Mouse (Mus musculus): ENCODE results near the gene Eno3. TPM values are rescaled to one million over a fixed set of nuclear protein-coding genes. Genes with fewer than 3 reads are reported as not detected.

Eno3 gene
- polyA plus RNA-seq, 1 experiment, result 101 TPM

DNA sequence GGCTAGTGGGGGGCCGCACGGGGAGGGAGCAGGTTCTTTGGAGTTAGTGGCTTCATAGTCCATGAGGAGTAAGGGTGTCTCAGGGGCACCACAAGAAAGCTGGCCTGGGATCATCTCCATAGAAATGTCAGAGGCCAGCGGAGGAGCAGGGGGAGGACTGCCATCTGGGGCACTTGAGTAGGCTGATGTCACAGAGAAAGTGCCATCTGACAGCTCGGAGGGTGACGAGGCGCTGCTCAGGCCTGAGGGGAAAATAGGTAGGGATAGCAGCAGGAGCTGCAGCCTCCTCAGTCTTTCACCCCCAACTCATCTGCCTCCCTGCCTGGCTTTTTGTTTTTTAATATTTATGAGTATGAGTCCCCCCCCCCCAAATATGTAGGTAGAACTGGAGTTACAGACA is 17.0 kb downstream of the Eno3 start:
- no peak overlapping the region for H3K4me3 ChIP-seq (ENCODE audit: control insufficient read depth, low read depth, low read length)
- peaks cover 17% of the 10 kb centered on the region for H3K4me1 ChIP-seq (ENCODE audit: control insufficient read depth, insufficient read depth, low read length)
- H3K27me3 ChIP-seq (ENCODE audit: control insufficient read depth, insufficient read depth, low read length), result no peaks in the 10 kb centered on the region
- no peaks in the 10 kb centered on the region for H3K36me3 ChIP-seq (ENCODE audit: control insufficient read depth, insufficient read depth, low read length)
- TF ChIP-seq POLR2A (IDR thresholded peaks at IDR 0.05; ENCODE audit: control insufficient read depth, low read depth, low read length) (no peak), CTCF (IDR thresholded peaks at IDR 0.05; ENCODE audit: control insufficient read depth, insufficient read depth, insufficient replicate concordance, low read depth, low read length) (no peak)
- H3K27ac ChIP-seq (ENCODE audit: control insufficient read depth, insufficient read depth, low read depth, low read length), result no peak overlapping the region

DNA sequence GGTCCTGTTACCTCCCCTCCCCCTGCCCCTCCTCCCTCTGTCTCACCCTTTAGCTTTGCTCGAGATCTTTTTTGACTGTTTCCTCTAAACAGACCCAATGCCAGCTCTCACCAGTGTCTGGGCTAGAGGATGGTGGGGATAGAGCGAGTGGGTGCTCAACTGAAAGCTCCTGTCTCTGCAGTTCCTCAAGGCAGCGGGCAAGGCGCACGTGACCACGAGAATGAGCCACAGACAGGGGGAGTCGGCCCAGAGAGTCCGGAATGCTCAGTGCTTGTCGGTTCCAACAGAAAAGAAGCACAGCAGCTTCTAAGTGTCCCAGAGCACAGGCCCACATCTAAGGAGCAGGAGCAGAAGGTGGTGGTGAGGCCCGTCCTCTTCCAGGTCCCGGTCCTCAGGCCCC is 17.5 kb downstream of the Eno3 start:
- TF ChIP-seq POLR2A (IDR thresholded peaks at IDR 0.05; ENCODE audit: control insufficient read depth, low read depth, low read length), result no peak
- TF ChIP-seq CTCF (IDR thresholded peaks at IDR 0.05; ENCODE audit: control insufficient read depth, insufficient read depth, insufficient replicate concordance, low read depth, low read length), result no peak
- Histone ChIP-seq H3K36me3 (ENCODE audit: control insufficient read depth, insufficient read depth, low read length) (no peaks in the 10 kb centered on the region), H3K4me3 (ENCODE audit: control insufficient read depth, low read depth, low read length) (no peak overlapping the region), H3K27ac (ENCODE audit: control insufficient read depth, insufficient read depth, low read depth, low read length) (no peak overlapping the region), H3K27me3 (ENCODE audit: control insufficient read depth, insufficient read depth, low read length) (no peaks in the 10 kb centered on the region), H3K4me1 (ENCODE audit: control insufficient read depth, insufficient read depth, low read length) (peaks cover 17% of the 10 kb centered on the region)

DNA sequence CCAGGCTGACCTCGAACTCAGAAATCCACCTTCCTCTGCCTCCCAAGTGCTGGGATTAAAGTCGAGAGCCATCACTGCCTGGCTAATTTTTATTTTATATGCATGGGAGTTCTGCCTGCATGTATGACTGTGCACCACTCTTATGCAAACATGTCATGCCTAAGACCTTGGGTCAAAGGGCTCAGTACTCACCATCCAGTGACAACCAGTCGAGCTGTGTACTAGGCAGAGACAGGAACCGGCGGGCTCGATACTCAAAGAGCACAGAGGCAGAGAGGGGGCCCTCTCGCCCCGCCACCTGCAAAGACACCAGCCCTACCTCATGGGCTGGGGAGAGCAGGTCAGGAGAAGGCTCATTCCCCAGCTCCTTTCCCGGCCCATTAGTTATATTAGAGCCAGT is 21.1 kb downstream of the Eno3 start:
- TF ChIP-seq POLR2A (IDR thresholded peaks at IDR 0.05; ENCODE audit: control insufficient read depth, low read depth, low read length), result no peak
- TF ChIP-seq CTCF (IDR thresholded peaks at IDR 0.05; ENCODE audit: control insufficient read depth, insufficient read depth, insufficient replicate concordance, low read depth, low read length), result no peak

DNA sequence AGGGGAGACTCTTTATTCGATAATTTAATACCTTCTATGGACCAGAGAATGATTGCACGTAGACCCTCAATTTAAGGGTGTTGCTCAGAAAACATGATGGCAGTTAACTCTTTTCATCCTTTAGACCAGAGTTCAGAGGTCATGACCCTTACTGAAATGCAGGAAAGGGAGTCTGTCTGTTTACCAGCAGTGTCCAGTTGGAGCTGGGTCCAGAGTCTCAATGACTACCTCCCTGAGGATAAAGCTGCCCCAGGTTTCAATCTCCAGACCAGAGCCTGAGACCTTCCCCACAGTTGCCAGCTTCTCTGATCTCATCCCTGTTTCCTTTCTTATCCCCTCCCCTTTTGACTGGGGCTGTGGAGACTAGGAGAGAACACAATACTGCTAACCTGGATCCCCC is 21.6 kb downstream of the Eno3 start:
- Histone ChIP-seq H3K4me3 (ENCODE audit: control insufficient read depth, low read depth, low read length) (no peak overlapping the region), H3K36me3 (ENCODE audit: control insufficient read depth, insufficient read depth, low read length) (no peaks in the 10 kb centered on the region; the same call in none of the 2 replicates), H3K4me1 (ENCODE audit: control insufficient read depth, insufficient read depth, low read length) (peaks cover 5% of the 10 kb centered on the region), H3K27ac (ENCODE audit: control insufficient read depth, insufficient read depth, low read depth, low read length) (no peak overlapping the region), H3K27me3 (ENCODE audit: control insufficient read depth, insufficient read depth, low read length) (no peaks in the 10 kb centered on the region)
- TF ChIP-seq CTCF (IDR thresholded peaks at IDR 0.05; ENCODE audit: control insufficient read depth, insufficient read depth, insufficient replicate concordance, low read depth, low read length) (no peak), POLR2A (IDR thresholded peaks at IDR 0.05; ENCODE audit: control insufficient read depth, low read depth, low read length) (no peak)

More for the DNA sequence above, 21.1 kb downstream of the Eno3 start:
- Histone ChIP-seq H3K4me3 (ENCODE audit: control insufficient read depth, low read depth, low read length) (no peak overlapping the region), H3K27ac (ENCODE audit: control insufficient read depth, insufficient read depth, low read depth, low read length) (no peak overlapping the region), H3K36me3 (ENCODE audit: control insufficient read depth, insufficient read depth, low read length) (no peaks in the 10 kb centered on the region; the same call in none of the 2 replicates), H3K27me3 (ENCODE audit: control insufficient read depth, insufficient read depth, low read length) (no peaks in the 10 kb centered on the region), H3K4me1 (ENCODE audit: control insufficient read depth, insufficient read depth, low read length) (peaks cover 5% of the 10 kb centered on the region)

DNA sequence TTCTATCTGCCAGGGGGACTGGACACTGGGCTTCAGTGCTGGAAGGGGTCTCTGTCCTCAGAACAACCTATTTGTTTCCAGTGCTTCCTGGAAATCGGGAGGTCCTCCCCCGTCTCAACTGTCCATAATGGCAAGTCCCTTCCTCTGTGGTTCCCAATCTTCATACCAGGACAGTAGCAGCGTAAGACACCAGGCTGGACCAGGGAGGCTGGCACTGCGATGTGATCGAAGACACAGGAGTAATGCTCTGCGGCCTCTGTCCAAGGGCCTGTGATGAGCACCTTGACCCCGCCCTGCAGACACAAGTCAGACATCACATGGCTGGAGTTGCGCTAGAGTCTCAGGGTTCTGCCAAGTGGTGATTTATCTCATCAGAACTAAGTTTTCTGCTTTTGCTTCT is 22.4 kb downstream of the Eno3 start:
- Histone ChIP-seq H3K27ac (ENCODE audit: control insufficient read depth, insufficient read depth, low read depth, low read length) (no peak overlapping the region), H3K27me3 (ENCODE audit: control insufficient read depth, insufficient read depth, low read length) (no peaks in the 10 kb centered on the region), H3K4me1 (ENCODE audit: control insufficient read depth, insufficient read depth, low read length) (peaks cover 3% of the 10 kb centered on the region), H3K36me3 (ENCODE audit: control insufficient read depth, insufficient read depth, low read length) (no peaks in the 10 kb centered on the region; the same call in none of the 2 replicates), H3K4me3 (ENCODE audit: control insufficient read depth, low read depth, low read length) (no peak overlapping the region)
- TF ChIP-seq POLR2A (IDR thresholded peaks at IDR 0.05; ENCODE audit: control insufficient read depth, low read depth, low read length) (no peak), CTCF (IDR thresholded peaks at IDR 0.05; ENCODE audit: control insufficient read depth, insufficient read depth, insufficient replicate concordance, low read depth, low read length) (no peak)

DNA sequence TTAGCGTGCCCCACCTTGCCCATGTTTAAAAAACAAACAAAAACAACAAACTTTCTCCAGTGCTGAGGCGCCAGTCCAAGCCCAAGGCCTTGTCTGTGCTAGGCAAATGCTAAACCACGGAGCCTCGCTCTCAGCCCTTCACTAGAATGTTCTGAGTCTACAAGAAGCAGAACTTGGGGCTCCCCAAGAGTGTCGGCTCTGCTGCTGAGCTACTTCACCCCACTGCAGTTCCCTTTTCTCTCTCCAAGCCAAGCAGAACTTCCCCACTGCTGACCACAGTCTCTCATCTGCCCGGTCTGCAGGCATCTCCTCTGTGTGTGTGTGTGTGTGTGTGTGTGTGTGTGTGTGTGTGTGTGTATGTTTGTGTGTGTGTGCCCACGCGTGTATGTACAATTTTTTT is 22.9 kb downstream of the Eno3 start:
- Histone ChIP-seq H3K4me3 (ENCODE audit: control insufficient read depth, low read depth, low read length) (no peak overlapping the region), H3K36me3 (ENCODE audit: control insufficient read depth, insufficient read depth, low read length) (no peaks in the 10 kb centered on the region; the same call in none of the 2 replicates), H3K27ac (ENCODE audit: control insufficient read depth, insufficient read depth, low read depth, low read length) (no peak overlapping the region), H3K4me1 (ENCODE audit: control insufficient read depth, insufficient read depth, low read length) (no peaks in the 10 kb centered on the region; the same call in 1 of the 2 replicates), H3K27me3 (ENCODE audit: control insufficient read depth, insufficient read depth, low read length) (no peaks in the 10 kb centered on the region)
- no peak for TF ChIP-seq POLR2A (IDR thresholded peaks at IDR 0.05; ENCODE audit: control insufficient read depth, low read depth, low read length)
- no peak for TF ChIP-seq CTCF (IDR thresholded peaks at IDR 0.05; ENCODE audit: control insufficient read depth, insufficient read depth, insufficient replicate concordance, low read depth, low read length)

DNA sequence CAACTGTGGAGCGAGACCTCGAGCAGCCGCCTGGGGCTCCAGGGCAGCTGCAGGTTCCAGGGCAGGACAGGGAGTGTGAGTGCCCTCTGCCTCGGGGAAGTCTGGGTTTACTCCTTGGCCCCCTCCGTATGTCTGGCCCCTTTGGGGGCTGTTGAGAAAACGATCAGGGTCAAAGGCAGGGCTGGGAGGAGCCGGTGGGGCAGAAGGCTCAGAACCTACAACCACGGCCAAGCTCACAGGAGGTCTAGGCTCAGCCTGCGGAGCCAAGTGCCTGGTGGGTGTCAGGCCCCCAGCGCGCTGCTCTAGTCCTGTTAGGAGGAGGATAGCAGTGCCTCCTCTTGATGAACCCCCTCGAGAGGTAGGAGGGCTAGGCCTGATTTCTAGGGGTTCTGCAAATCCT is 24.2 kb downstream of the Eno3 start:
- Histone ChIP-seq H3K4me3 (ENCODE audit: control insufficient read depth, low read depth, low read length) (no peak overlapping the region), H3K27me3 (ENCODE audit: control insufficient read depth, insufficient read depth, low read length) (no peaks in the 10 kb centered on the region), H3K4me1 (ENCODE audit: control insufficient read depth, insufficient read depth, low read length) (no peaks in the 10 kb centered on the region; the same call in 1 of the 2 replicates), H3K27ac (ENCODE audit: control insufficient read depth, insufficient read depth, low read depth, low read length) (no peak overlapping the region), H3K36me3 (ENCODE audit: control insufficient read depth, insufficient read depth, low read length) (no peaks in the 10 kb centered on the region; the same call in none of the 2 replicates)
- TF ChIP-seq CTCF (IDR thresholded peaks at IDR 0.05; ENCODE audit: control insufficient read depth, insufficient read depth, insufficient replicate concordance, low read depth, low read length) (no peak), POLR2A (IDR thresholded peaks at IDR 0.05; ENCODE audit: control insufficient read depth, low read depth, low read length) (no peak)

All from testis, adult 2 months (tissue).